Mouse (Mus musculus) heart, adult 2 months (tissue): ENCODE data around the gene Rpl7a. TPM values are rescaled to one million over a fixed set of nuclear protein-coding genes. Genes with fewer than 3 reads are reported as not detected.

ENCODE experiments used
- DNase-seq, 2 experiments: peaks; one replicate each; pipeline ENCODE4 v3.0.0; 2021
- H3K27ac ChIP-seq: fragments of 200-600 bp; 2 replicates; pipeline ENCODE4 v1.8.1; 2022
- H3K27me3 ChIP-seq: fragments of 200-500 bp; 2 replicates; pipeline ENCODE4 v1.6.1; 2012; ENCODE audit warnings: mild to moderate bottlenecking, low read length, inconsistent platforms, mixed read lengths; ENCODE audit not compliant: control insufficient read depth, insufficient read depth
- H3K36me3 ChIP-seq: fragments of 200-500 bp; 2 replicates; pipeline ENCODE4 v1.6.1; 2012; ENCODE audit warnings: low read length, inconsistent platforms; ENCODE audit not compliant: control insufficient read depth, insufficient read depth
- H3K4me1 ChIP-seq: fragments of 200-500 bp; 2 replicates; pipeline ENCODE4 v1.6.1; 2011; ENCODE audit warnings: low read length; ENCODE audit not compliant: control insufficient read depth, insufficient read depth
- H3K4me3 ChIP-seq: fragments of 200-600 bp; 2 replicates; pipeline ENCODE4 v1.8.1; 2022
- H3K79me2 ChIP-seq: fragments of 200-500 bp; replicated peaks from 2 replicates; pipeline ENCODE4 v1.6.1; 2012; ENCODE audit warnings: mild to moderate bottlenecking, inconsistent platforms, low read length, moderate library complexity, mixed read lengths; ENCODE audit not compliant: control insufficient read depth, insufficient read depth
- H3K9ac ChIP-seq: fragments of 200-500 bp; 2 replicates; pipeline ENCODE4 v1.6.1; 2012; ENCODE audit warnings: low read depth, mild to moderate bottlenecking, control low read depth, inconsistent platforms, low read length, mixed read lengths
- CTCF ChIP-seq: fragments of 200-600 bp; IDR thresholded peaks from 2 replicates; pipeline ENCODE4 v1.8.1; 2022; ENCODE audit warnings: antibody characterized with exemption, mild to moderate bottlenecking, moderate library complexity
- EP300 ChIP-seq: fragments of 200-500 bp; IDR thresholded peaks from 2 replicates; pipeline ENCODE4 v1.6.1; 2011; ENCODE audit warnings: low read depth, low read length, control low read depth; ENCODE audit not compliant: insufficient read depth
- POLR2A ChIP-seq: fragments of 200-500 bp; IDR thresholded peaks from 2 replicates; pipeline ENCODE4 v1.6.1; 2011; ENCODE audit warnings: mild to moderate bottlenecking, low read depth, low read length, control low read depth; ENCODE audit not compliant: insufficient read depth
- WGBS: fragments of 180-500 bp; shearing (Covaris S2); methylation state at CpG from one replicate; pipeline ENCODE4 v1.1.7; 2018; 5-methylcytosine and 5-hydroxymethylcytosine counted together
- intact Hi-C: fragments of 180-260 bp; cut with DNase I; formaldehyde crosslinking; loops from one replicate; pipeline ENCODE4 v1.15.1; 2025
- polyA plus RNA-seq: library from polyadenylated mRNA; depleted of rRNA; stranded (reverse); fragments of >200 nt; gene quantifications from 2 replicates; pipeline ENCODE4 v1.2.3, GENCODE M21; 2012
- total RNA-seq, 2 experiments: library from RNA; stranded (reverse); gene quantifications; 2 replicates each; pipeline ENCODE4 v1.2.3; 2021

Rpl7a gene
- total and polyA plus RNA-seq, 3 experiments: 266 to 431 (median 312) TPM

DNA sequence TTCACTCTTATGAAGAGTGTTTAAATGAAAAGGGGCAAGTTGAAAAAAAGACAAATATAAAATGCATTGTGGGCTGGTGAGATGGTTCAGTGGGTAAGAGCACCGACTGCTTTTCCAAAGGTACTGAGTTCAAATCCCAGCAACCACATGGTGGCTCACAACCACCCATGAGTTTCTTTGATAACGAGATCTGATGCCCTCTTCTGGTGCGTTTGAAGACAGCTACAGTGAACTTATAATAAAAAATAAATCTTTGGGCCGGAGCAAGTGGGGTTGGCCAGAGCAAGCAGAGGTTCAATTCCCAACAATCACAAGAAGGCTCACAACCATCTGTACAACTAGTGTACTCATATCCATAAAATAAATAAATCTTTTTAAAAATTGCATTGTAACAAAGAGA lies 14.7 kb upstream of the Rpl7a start:
- H3K27me3 ChIP-seq: no peaks in the 10 kb centered on the region
- TF ChIP-seq CTCF (no peak), POLR2A (no peak), EP300 (no peak)
- H3K36me3 ChIP-seq: no peaks in the 10 kb centered on the region; the same call in 1 of the 2 replicates
- WGBS: 86% methylated on average over 4 of the region's 4 CpGs
- H3K27ac ChIP-seq: no peak overlapping the region
- intact Hi-C loops: no loop called here
- DNase-seq: no peak
- no peaks in the 10 kb centered on the region for H3K79me2 ChIP-seq
- no peaks in the 10 kb centered on the region for H3K4me1 ChIP-seq
- no peak overlapping the region for H3K9ac ChIP-seq
- no peak overlapping the region for H3K4me3 ChIP-seq

DNA sequence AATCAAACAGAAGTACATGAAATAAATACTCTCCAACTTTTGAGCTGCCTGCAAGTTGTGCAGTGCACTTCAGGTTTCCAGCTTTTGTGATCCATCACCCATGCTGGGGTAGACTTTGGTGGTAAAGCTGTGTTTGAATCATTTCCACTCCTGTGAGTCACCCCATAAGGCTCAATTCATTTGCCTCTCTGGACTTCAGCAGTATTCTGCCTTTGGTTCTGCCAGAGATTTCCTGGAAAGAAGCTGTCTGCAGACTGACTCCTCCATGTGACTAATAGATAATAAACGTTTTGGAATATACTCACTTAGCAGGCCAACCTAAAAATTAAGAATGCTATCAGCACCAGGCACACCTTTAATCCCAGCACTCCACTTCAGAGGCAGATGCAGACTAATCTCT lies 9.8 kb upstream of the Rpl7a start:
- Histone ChIP-seq H3K4me1 (peaks cover 6% of the 10 kb centered on the region), H3K36me3 (no peaks in the 10 kb centered on the region; the same call in 1 of the 2 replicates), H3K27ac (no peak overlapping the region), H3K9ac (no peak overlapping the region), H3K79me2 (no peaks in the 10 kb centered on the region), H3K4me3 (no peak overlapping the region), H3K27me3 (no peaks in the 10 kb centered on the region)
- WGBS: 20% methylated on average over 1 of the region's 1 CpGs
- TF ChIP-seq CTCF (no peak), EP300 (no peak), POLR2A (no peak)
- intact Hi-C loops: loop anchor here (10.0 kb wide), 2 partner anchors 256 to 456 kb away; partner anchors contain the start of gene Sec16a
- DNase-seq: no peak

DNA sequence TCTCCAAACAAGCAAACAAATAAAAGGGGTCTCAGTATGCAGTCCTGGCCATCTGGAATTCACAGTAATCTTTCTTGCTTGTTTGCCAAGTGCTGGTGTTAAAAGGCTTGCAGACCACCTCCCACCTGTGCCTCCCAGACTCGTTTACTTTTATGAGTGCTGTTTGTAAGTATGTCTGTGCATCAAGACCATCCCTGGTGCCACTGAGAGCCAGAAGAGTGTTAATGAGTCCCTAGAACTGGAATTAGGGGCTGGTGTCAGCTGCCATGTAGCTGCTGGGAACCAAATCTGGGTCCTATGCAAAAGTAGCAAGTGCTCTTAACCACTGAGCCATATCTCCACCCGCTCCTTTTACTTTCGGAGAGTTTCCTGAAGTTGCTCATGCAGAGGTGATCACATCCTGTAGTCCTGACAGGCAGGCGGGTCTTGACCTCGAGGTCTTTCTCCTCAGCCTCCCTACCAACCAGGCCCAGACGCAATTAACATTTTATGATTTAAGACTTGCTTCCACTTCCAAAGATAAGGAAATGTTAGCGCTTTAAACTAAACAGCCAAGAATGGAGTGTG lies 8.6 kb upstream of the Rpl7a start:
- 9% methylated on average over 7 of the region's 7 CpGs for WGBS
- intact Hi-C loops: loop anchor here (2.0 to 10.0 kb wide), 3 partner anchors 63 to 457 kb away; partner anchors contain the start of genes Rexo4 and Sec16a
- Histone ChIP-seq H3K79me2 (no peaks in the 10 kb centered on the region), H3K9ac (peak overlapping the region; percentile 15; the same call in 1 of the 2 replicates), H3K4me1 (peaks cover 6% of the 10 kb centered on the region), H3K36me3 (no peaks in the 10 kb centered on the region; the same call in 1 of the 2 replicates), H3K27me3 (no peaks in the 10 kb centered on the region), H3K4me3 (peak overlapping the region; percentile 75), H3K27ac (peak overlapping the region; percentile 83; the same call in 1 of the 2 replicates)
- TF ChIP-seq EP300 (no peak), POLR2A (no peak), CTCF (no peak)
- no peak for DNase-seq

DNA sequence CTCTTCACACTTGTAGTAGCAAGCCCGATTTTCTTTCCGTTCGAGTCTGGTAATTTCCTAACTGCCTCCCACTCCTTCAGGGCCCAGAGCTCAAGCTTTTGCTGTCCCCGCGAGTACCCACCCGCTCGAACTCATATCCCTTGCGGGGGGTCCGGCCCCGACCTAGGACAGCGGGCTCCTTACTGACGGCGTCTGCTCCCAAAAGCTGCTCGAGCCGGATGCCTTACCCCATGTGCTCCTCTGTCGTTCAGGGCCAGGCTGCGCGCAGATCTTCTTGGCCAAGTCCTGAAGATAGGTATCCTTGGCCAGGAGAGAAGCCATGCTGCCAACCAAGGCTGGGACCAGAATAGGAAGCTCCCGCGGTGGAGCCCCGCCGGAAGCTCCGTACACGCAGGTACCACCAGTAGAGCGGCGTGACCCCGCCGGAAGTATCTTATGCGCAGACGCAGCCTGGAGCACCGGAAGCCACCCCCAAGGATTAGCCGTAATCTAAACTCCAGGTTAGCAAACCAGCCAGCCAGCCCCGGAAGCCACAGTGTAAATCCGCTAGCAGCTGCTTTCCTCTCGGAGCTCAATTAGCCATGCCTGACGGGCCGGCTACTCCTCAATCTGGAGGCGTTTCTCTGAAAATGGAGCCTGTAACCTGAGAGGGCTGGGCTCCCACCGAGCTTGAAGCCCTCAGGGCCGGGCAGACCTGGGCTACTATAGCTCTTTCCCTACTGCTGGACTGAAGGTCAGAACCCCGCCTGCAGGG lies 7.9 kb upstream of the Rpl7a start, which contains the start of gene Surf6:
TSS of gene Surf6 (minus strand) at position 413 of the 754 bp plus-strand sequence.
- Histone ChIP-seq H3K27me3 (no peaks in the 10 kb centered on the region), H3K27ac (peak within 1 kb of the TSS; percentile 83), H3K4me3 (peak within 1 kb of the TSS; percentile 75), H3K79me2 (no peaks in the 10 kb centered on the region), H3K9ac (peak within 1 kb of the TSS; percentile 60), H3K4me1 (peaks cover 6% of the 10 kb centered on the region), H3K36me3 (no peaks in the 10 kb centered on the region; the same call in 1 of the 2 replicates)
- WGBS: under 1% methylated on average over 41 of the region's 41 CpGs
- TF ChIP-seq EP300: peak; percentile 69
- TF ChIP-seq CTCF: no peak
- peak; percentile 61; the same call in 1 of the 2 replicates for TF ChIP-seq POLR2A
- intact Hi-C loops: loop anchor here (2.0 to 10.0 kb wide), 3 partner anchors 62 to 458 kb away; partner anchors contain the start of genes Rexo4 and Sec16a
- DNase-seq: peak; percentile 94 to 96

DNA sequence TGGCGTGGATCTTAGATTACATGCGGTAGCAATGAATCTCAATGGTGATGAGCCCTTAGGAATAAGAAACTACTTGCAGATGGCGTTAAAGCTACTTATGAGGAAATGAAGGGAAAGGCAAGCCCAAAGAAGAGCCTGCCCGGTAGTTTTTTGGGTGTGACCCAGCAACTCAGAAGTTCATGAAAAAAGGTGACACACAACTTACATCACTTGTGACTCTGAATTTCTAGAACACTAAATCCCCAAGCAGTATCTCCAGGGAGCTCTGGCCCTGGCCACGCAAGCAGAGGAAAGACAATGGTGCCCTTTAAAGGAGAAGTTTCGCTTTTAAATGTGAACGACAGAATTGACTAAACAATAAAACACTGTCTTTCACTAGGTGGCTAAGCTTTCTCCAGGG lies 7.3 kb upstream of the Rpl7a start:
- no peak for DNase-seq
- Histone ChIP-seq H3K36me3 (no peaks in the 10 kb centered on the region; the same call in 1 of the 2 replicates), H3K4me1 (peaks cover 6% of the 10 kb centered on the region), H3K27ac (peak overlapping the region; percentile 83), H3K9ac (peak overlapping the region; percentile 60), H3K79me2 (no peaks in the 10 kb centered on the region; the same call in 1 of the 2 replicates), H3K4me3 (peak overlapping the region; percentile 75), H3K27me3 (no peaks in the 10 kb centered on the region)
- TF ChIP-seq EP300 (no peak), POLR2A (no peak)
- 6% methylated on average over 7 of the region's 7 CpGs for WGBS
- intact Hi-C loops: loop anchor here (2.0 to 10.0 kb wide), 3 partner anchors 61 to 459 kb away; partner anchors contain the start of genes Rexo4 and Sec16a

DNA sequence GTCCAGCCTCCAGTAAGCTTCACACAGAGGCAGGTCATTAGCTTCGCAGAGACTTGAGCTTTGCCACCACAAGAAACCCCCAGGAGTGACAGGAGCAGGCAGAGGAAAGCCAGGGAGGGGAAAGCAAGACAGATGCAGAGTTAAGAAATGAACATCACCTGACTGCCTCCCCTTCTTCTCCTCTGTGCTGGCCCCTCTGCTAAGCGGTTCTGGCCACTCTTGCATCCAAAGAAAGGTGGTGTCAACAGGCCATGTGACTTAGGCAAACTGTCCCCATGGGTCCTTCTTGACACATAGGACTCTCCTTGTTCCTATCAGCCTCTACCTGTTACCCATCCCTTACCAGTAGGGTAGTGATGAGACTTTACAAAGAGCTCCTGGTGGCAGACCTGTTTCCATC lies 4.6 kb upstream of the Rpl7a start:
- H3K27ac ChIP-seq: no peak overlapping the region
- H3K9ac ChIP-seq: no peak overlapping the region
- H3K4me1 ChIP-seq: peaks cover 10% of the 10 kb centered on the region
- H3K36me3 ChIP-seq: no peaks in the 10 kb centered on the region
- H3K79me2 ChIP-seq: peaks cover 2% of the 10 kb centered on the region; the same call in 1 of the 2 replicates
- TF ChIP-seq EP300 (no peak), CTCF (no peak), POLR2A (no peak)
- no peak overlapping the region for H3K4me3 ChIP-seq
- H3K27me3 ChIP-seq: no peaks in the 10 kb centered on the region
- 89% methylated on average over 2 of the region's 2 CpGs for WGBS
- no peak for DNase-seq
- intact Hi-C loops: loop anchor here (10.0 kb wide), 2 partner anchors 261 to 461 kb away; partner anchors contain the start of gene Sec16a
